Mouse (Mus musculus) left cerebral cortex, adult 18-20 months (tissue): Measurements from ENCODE around the gene Olfr1192-ps1. TPM values are rescaled to one million over a fixed set of nuclear protein-coding genes. Genes with fewer than 3 reads are reported as not detected.
"Not testable (repeated sequence)": the region's sequence is repeated elsewhere in the genome, so short reads cannot be mapped to it uniquely, and the experiment has no call there.

Source experiments
- DNase-seq, 2 experiments: peaks; one replicate each; pipeline ENCODE4 v3.0.0; 2021 to 2022; ENCODE audit warnings: low spot score in 2 of 2, mixed read lengths in 1 of 2
- long read RNA-seq, 2 experiments: library from polyadenylated mRNA; stranded (forward); transcript quantifications; one replicate each; pipeline ENCODE4 v2.0.0; 2021
- total RNA-seq, 2 experiments: library from RNA; stranded (reverse); gene quantifications; 2 replicates each; pipeline ENCODE4 v1.2.3; 2021

The Olfr1192-ps1 gene
- not detected for total RNA-seq
- long read RNA-seq, experiment 1 = 0 reads
- long read RNA-seq, experiment 2 = 0 reads

- no peak for DNase-seq
Observed at GRCm38 (mm10) chr2:88648209-88648608, at the start of gene Olfr1192-ps1. Gene Olfr1192-ps1, plus strand, starts transcription at chr2:88648509.

GRCm38 (mm10) chr2:88640242-88640641, 8.1 kb upstream of the Olfr1192-ps1 start, which contains the start of gene Olfr1191-ps1:
Gene Olfr1191-ps1, plus strand, starts transcription at chr2:88640542.
- DNase-seq = not testable (repeated sequence)

- DNase-seq = not testable (repeated sequence)
Observed at GRCm38 (mm10) chr2:88675328-88675727, 27.0 kb downstream of the Olfr1192-ps1 start, which contains the start of gene Olfr1193. Gene Olfr1193, plus strand, starts transcription at chr2:88675628.

- DNase-seq = no peak
Observed at GRCm38 (mm10) chr2:88689087-88689486, 40.8 kb downstream of the Olfr1192-ps1 start, which contains the start of gene Olfr1195. Gene Olfr1195, minus strand, starts transcription at chr2:88689187.

GRCm38 (mm10) chr2:88704497-88704896, 56.2 kb downstream of the Olfr1192-ps1 start, which contains the start of gene Olfr1196:
Gene Olfr1196, minus strand, starts transcription at chr2:88704597.
- no peak for DNase-seq

Other genes starting within 250 kb of the Olfr1192-ps1 start
- gene Olfr1179, start 242.1 kb upstream of the Olfr1192-ps1 start, total RNA-seq = not detected
- not detected for gene Olfr1180, start 229.4 kb upstream of the Olfr1192-ps1 start, total RNA-seq
- not detected for gene Olfr1181, start 222.3 kb upstream of the Olfr1192-ps1 start, total RNA-seq
- gene Gm13757, start 199.4 kb upstream of the Olfr1192-ps1 start, total RNA-seq = not detected
- gene Olfr1183, start 193.6 kb upstream of the Olfr1192-ps1 start, total RNA-seq = not detected
- gene Olfr1184, start 164.9 kb upstream of the Olfr1192-ps1 start, total RNA-seq = not detected
- gene Olfr1185-ps1, start 155.2 kb upstream of the Olfr1192-ps1 start, total RNA-seq = not detected
- gene Olfr1186, start 130.0 kb upstream of the Olfr1192-ps1 start, total RNA-seq = not detected
- not detected for gene Olfr1188, start 91.6 kb upstream of the Olfr1192-ps1 start, total RNA-seq
- not detected for gene Olfr1189, start 62.1 kb upstream of the Olfr1192-ps1 start, total RNA-seq
- not detected for gene Olfr1191-ps1, start 8.0 kb upstream of the Olfr1192-ps1 start, total RNA-seq
- not detected for gene Olfr1193, start 27.1 kb downstream of the Olfr1192-ps1 start, total RNA-seq
- gene Olfr1195, start 40.7 kb downstream of the Olfr1192-ps1 start, total RNA-seq = not detected
- not detected for gene Olfr1196, start 56.1 kb downstream of the Olfr1192-ps1 start, total RNA-seq
- gene Olfr1197, start 83.9 kb downstream of the Olfr1192-ps1 start, total RNA-seq = not detected
- not detected for gene Olfr1198, start 102.9 kb downstream of the Olfr1192-ps1 start, total RNA-seq
- not detected for gene Olfr1199, start 112.0 kb downstream of the Olfr1192-ps1 start, total RNA-seq
- not detected for gene Olfr1200, start 122.0 kb downstream of the Olfr1192-ps1 start, total RNA-seq
- gene Olfr1201, start 144.5 kb downstream of the Olfr1192-ps1 start, total RNA-seq = not detected
- gene Olfr1202, start 166.0 kb downstream of the Olfr1192-ps1 start, total RNA-seq = not detected
- not detected for gene Olfr1205, start 181.2 kb downstream of the Olfr1192-ps1 start, total RNA-seq
- gene Olfr1204, start 200.8 kb downstream of the Olfr1192-ps1 start, total RNA-seq = not detected
- not detected for gene Olfr1206, start 214.7 kb downstream of the Olfr1192-ps1 start, total RNA-seq